Mouse (Mus musculus) small intestine, adult 2 months (tissue): Measurements from ENCODE around the gene Zbtb3.

ENCODE experiments used
- CTCF ChIP-seq: fragments of 200-500 bp; IDR thresholded peaks from 2 replicates; pipeline ENCODE4 v1.5.1; 2012; ENCODE audit warnings: low read depth, mild to moderate bottlenecking, control low read depth, inconsistent platforms, low read length, moderate library complexity, mixed read lengths; ENCODE audit not compliant: insufficient replicate concordance, insufficient read length; ENCODE audit errors: extremely low read depth
- POLR2A ChIP-seq: fragments of 200-500 bp; IDR thresholded peaks from 2 replicates; pipeline ENCODE4 v1.6.1; 2012; ENCODE audit warnings: low read depth, mild to moderate bottlenecking, control low read depth, inconsistent platforms, low read length, moderate library complexity

DNA sequence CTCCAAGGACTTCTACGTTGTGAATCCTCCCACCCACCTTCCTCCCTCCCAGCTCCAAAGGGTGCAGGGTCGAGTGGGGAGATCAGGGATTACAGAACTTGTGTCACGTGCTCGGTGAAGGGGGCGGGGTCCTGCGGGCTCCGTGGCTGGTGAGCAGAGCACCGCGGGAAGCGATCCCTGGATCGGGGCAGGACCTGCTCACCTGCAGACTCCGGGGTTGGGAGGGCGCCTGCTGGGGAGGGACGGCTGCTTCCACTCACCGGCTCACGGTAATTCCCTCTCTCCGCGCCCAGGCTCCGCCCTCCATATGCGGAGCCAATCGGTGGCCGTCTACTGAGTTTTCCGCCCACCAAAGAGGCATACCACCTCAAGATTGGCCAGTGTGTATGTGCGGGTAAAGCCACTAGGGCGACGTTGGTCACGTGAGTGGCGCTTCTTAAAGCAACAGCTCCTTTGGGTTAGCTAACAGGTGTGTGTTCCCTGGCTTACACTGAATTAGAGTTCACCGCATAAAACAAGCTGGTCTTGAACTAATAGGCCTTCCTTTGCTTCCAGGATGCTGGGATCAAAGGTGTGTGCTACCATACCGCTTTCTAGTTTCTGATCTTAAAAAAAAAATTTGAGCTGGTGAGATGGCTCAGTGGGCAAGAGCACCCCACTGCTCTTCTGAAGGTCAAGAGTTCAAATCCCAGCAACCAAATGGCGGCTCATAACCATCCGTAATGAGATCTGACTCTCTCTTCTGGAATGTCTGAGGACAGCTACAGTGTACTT lies 16.2 kb upstream of the Zbtb3 start, which contains the start of gene Taf6l:
- TF ChIP-seq POLR2A: peak; percentile 48
- no peak for TF ChIP-seq CTCF
